Mouse (Mus musculus): ENCODE measurements around the gene Polr2a.

- TF ChIP-seq CTCF (IDR thresholded peaks at IDR 0.05; ENCODE audit: low read depth) (no peak), EP300 (IDR thresholded peaks at IDR 0.05; ENCODE audit: low read depth) (no peak)
Observed at GRCm38 (mm10) chr11:69803328-69803727, 44.9 kb upstream of the Polr2a start.

All from liver, postnatal 0 days (tissue).